Mouse (Mus musculus) E14TG2a.4 (cell line): Measurements from ENCODE around the gene Gm11733.
A peak's percentile ranks its signal among the peaks of the same experiment; 100 is the strongest.

ENCODE experiments used
- H3K27me3 ChIP-seq: 2 replicates; pipeline ENCODE4 v1.6.1; 2014; ENCODE audit warnings: low read length, control low read depth; ENCODE audit not compliant: insufficient read depth
- H3K36me3 ChIP-seq: 2 replicates; pipeline ENCODE4 v1.6.1; 2014; ENCODE audit warnings: low read length, control low read depth; ENCODE audit not compliant: insufficient read depth
- H3K4me1 ChIP-seq: replicated peaks from 2 replicates; pipeline ENCODE4 v1.6.1; 2014; ENCODE audit warnings: low read depth, low read length, control low read depth
- H3K4me3 ChIP-seq: replicated peaks from 2 replicates; pipeline ENCODE4 v1.5.1; 2014; ENCODE audit warnings: mild to moderate bottlenecking, low read length
- H3K9me3 ChIP-seq: 2 replicates; pipeline ENCODE4 v1.6.1; 2014; ENCODE audit warnings: low read length, control low read depth
- CTCF ChIP-seq: conservative IDR thresholded peaks from 2 replicates; pipeline ENCODE4 v1.5.1; 2014; ENCODE audit warnings: low read length
- NANOG ChIP-seq: IDR thresholded peaks from 2 replicates; pipeline ENCODE4 v1.6.1; 2014; ENCODE audit warnings: borderline replicate concordance, low read length, mixed read lengths
- POU5F1 ChIP-seq: IDR thresholded peaks from 2 replicates; pipeline ENCODE4 v1.6.1; 2014; ENCODE audit warnings: low read length, borderline replicate concordance

The Gm11733 gene

GRCm38 (mm10) chr11:117482300-117482676, 1.9 kb upstream of the Gm11733 start:
- no peaks in the 10 kb centered on the region for H3K36me3 ChIP-seq
- peak overlapping the region; percentile 70 for H3K4me3 ChIP-seq
- TF ChIP-seq POU5F1 (no peak), CTCF (no peak), NANOG (no peak)
- peaks cover 58% of the 10 kb centered on the region for H3K4me1 ChIP-seq
- H3K27me3 ChIP-seq = no peaks in the 10 kb centered on the region
- H3K9me3 ChIP-seq = peaks cover 5% of the 10 kb centered on the region

GRCm38 (mm10) chr11:117482677-117483511, 1.3 kb upstream of the Gm11733 start:
- no peaks in the 10 kb centered on the region for H3K27me3 ChIP-seq
- no peaks in the 10 kb centered on the region; the same call in 1 of the 2 replicates for H3K9me3 ChIP-seq
- peak overlapping the region; percentile 70 for H3K4me3 ChIP-seq
- no peaks in the 10 kb centered on the region for H3K36me3 ChIP-seq
- no peak for TF ChIP-seq NANOG
- no peak for TF ChIP-seq CTCF
- no peak for TF ChIP-seq POU5F1
- peaks cover 53% of the 10 kb centered on the region for H3K4me1 ChIP-seq

- TF ChIP-seq POU5F1 (no peak), CTCF (no peak), NANOG (no peak)
- Histone ChIP-seq H3K36me3 (no peaks in the 10 kb centered on the region), H3K4me3 (peak overlapping the region; percentile 65), H3K9me3 (peaks cover 13% of the 10 kb centered on the region), H3K4me1 (peaks cover 35% of the 10 kb centered on the region), H3K27me3 (peaks cover 19% of the 10 kb centered on the region)
These were observed 7.4 kb downstream of the Gm11733 start for GRCm38 (mm10) chr11:117491408-117492208.

GRCm38 (mm10) chr11:117492209-117492505, 8.0 kb downstream of the Gm11733 start:
- peaks cover 14% of the 10 kb centered on the region for H3K9me3 ChIP-seq
- no peaks in the 10 kb centered on the region for H3K36me3 ChIP-seq
- H3K4me1 ChIP-seq = peaks cover 40% of the 10 kb centered on the region
- H3K4me3 ChIP-seq = peak overlapping the region; percentile 65
- TF ChIP-seq POU5F1 = no peak
- TF ChIP-seq NANOG = no peak
- no peak for TF ChIP-seq CTCF
- peaks cover 19% of the 10 kb centered on the region for H3K27me3 ChIP-seq

- H3K36me3 ChIP-seq = 0 out of 2 replicates have a peak, but pooled peaks cover 4% of the 10 kb centered on the region
- H3K4me3 ChIP-seq = no peak overlapping the region
- TF ChIP-seq NANOG (no peak), CTCF (no peak), POU5F1 (no peak)
- H3K27me3 ChIP-seq = peaks cover 19% of the 10 kb centered on the region
- peaks cover 27% of the 10 kb centered on the region for H3K9me3 ChIP-seq
- H3K4me1 ChIP-seq = peaks cover 39% of the 10 kb centered on the region
These were observed 12.6 kb downstream of the Gm11733 start for GRCm38 (mm10) chr11:117496812-117497211.

GRCm38 (mm10) chr11:117497256-117498136, 13.3 kb downstream of the Gm11733 start:
- H3K27me3 ChIP-seq = peaks cover 19% of the 10 kb centered on the region
- H3K36me3 ChIP-seq = 0 out of 2 replicates have a peak, but pooled peaks cover 4% of the 10 kb centered on the region
- H3K4me1 ChIP-seq = peaks cover 33% of the 10 kb centered on the region
- no peak overlapping the region for H3K4me3 ChIP-seq
- peaks cover 27% of the 10 kb centered on the region for H3K9me3 ChIP-seq
- TF ChIP-seq NANOG = no peak
- TF ChIP-seq CTCF = no peak
- TF ChIP-seq POU5F1 = no peak

- TF ChIP-seq NANOG (no peak), CTCF (no peak), POU5F1 (no peak)
- Histone ChIP-seq H3K36me3 (0 out of 2 replicates have a peak, but pooled peaks cover 4% of the 10 kb centered on the region), H3K4me3 (no peak overlapping the region), H3K9me3 (peaks cover 27% of the 10 kb centered on the region), H3K27me3 (peaks cover 19% of the 10 kb centered on the region), H3K4me1 (peaks cover 26% of the 10 kb centered on the region)
These were observed 14.0 kb downstream of the Gm11733 start for GRCm38 (mm10) chr11:117498137-117498511.

GRCm38 (mm10) chr11:117508972-117509371, 24.8 kb downstream of the Gm11733 start:
- peaks cover 41% of the 10 kb centered on the region for H3K9me3 ChIP-seq
- peaks cover 5% of the 10 kb centered on the region for H3K4me1 ChIP-seq
- TF ChIP-seq POU5F1 (no peak), CTCF (no peak), NANOG (no peak)

More at GRCm38 (mm10) chr11:117508972-117509371, 24.8 kb downstream of the Gm11733 start:
- Histone ChIP-seq H3K4me3 (no peak overlapping the region), H3K27me3 (no peaks in the 10 kb centered on the region), H3K36me3 (no peaks in the 10 kb centered on the region)
